ENCODE assay signal across 17 mouse cellular contexts in genomic region chr13:25178236-25179001, GRCm38 (mm10).
DNase-seq lines count a peak whose midpoint lies in the region; ATAC-seq and TF ChIP-seq lines count a peak whose summit lies in the region.
"Had no signal": no experiment of that assay in that cellular context is flagged by ENCODE, and none has a peak within 500 bp of the region (broad histone marks: within the 10 kb centered on the region; RNA-seq: fewer than 3 reads in every experiment).

No protein-coding gene starts in this region.

- no peaks in the 10 kb centered on the region for H3K27me3 ChIP-seq in heart, embryonic 13.5 days (replicated peaks)
- H3K27me3 ChIP-seq in heart, postnatal 0 days (ENCODE audit: control insufficient read depth, insufficient read depth, low read length) = no peaks in the 10 kb centered on the region
- H3K27me3 ChIP-seq: embryonic facial prominence, embryonic 12.5 days; forebrain, embryonic 15.5 days; hindbrain, embryonic 15.5 days had no signal

- TF ChIP-seq CTCF in heart, postnatal 0 days (IDR thresholded peaks at IDR 0.05; ENCODE audit: low read depth) = no peak

- no peak overlapping the region for H3K9ac ChIP-seq in heart, embryonic 13.5 days
- H3K9ac ChIP-seq in heart, postnatal 0 days (replicated peaks; ENCODE audit: low read depth, low read length) = no peak overlapping the region
- H3K9ac ChIP-seq: embryonic facial prominence, embryonic 12.5 days; forebrain, embryonic 15.5 days; hindbrain, embryonic 15.5 days had no signal

- no peak for TF ChIP-seq EP300 in heart, postnatal 0 days (IDR thresholded peaks at IDR 0.05; ENCODE audit: low read depth)

- ATAC-seq in heart, embryonic 13.5 days (ENCODE audit: extremely low read depth, insufficient number of reproducible peaks, low FRiP score, low TSS enrichment) = no peak
- peak; percentile 51 for ATAC-seq in heart, postnatal 0 days (ENCODE audit: insufficient read depth, low read depth)
- ATAC-seq: forebrain, embryonic 15.5 days had no signal

- WGBS in heart, embryonic 13.5 days = 56% methylated on average over 4 of the region's 4 CpGs
- 61% methylated on average over 4 of the region's 4 CpGs for WGBS in heart, postnatal 0 days

- peaks cover 16% of the 10 kb centered on the region for H3K4me1 ChIP-seq in heart, embryonic 13.5 days
- H3K4me1 ChIP-seq in heart, postnatal 0 days (ENCODE audit: control insufficient read depth, insufficient read depth) = peaks cover 11% of the 10 kb centered on the region; the same call in 1 of the 2 replicates
- H3K4me1 ChIP-seq: embryonic facial prominence, embryonic 12.5 days; forebrain, embryonic 15.5 days; hindbrain, embryonic 15.5 days had no signal

- intact Hi-C loops in heart, postnatal 14 days (cut with DNase I) = no loop called here
- intact Hi-C loops in heart, postnatal 36 days (cut with DNase I) = no loop called here
- intact Hi-C loops in heart, postnatal 10 days (cut with DNase I) = no loop called here

- DNase-seq in heart, adult 11 months = peak; percentile 58
- no peak for DNase-seq in heart, postnatal 14 days
- no peak for DNase-seq in heart, postnatal 36 days
- no peak for DNase-seq in heart, postnatal 0 days (ENCODE audit: low spot score)
- no peak for DNase-seq in heart, postnatal 10 days
- no peak for DNase-seq in layer of hippocampus, adult 18-20 months (ENCODE audit: low spot score in 2 of 2)
- DNase-seq: adrenal gland, postnatal 10 days; cerebellum, adult 11 months; cerebellum, adult 8-10 months; cerebellum, postnatal 14 days; gastrocnemius, postnatal 14 days; kidney, adult 11 months; kidney, adult 9 months had no signal

- no peaks in the 10 kb centered on the region for H3K9me3 ChIP-seq in heart, embryonic 13.5 days
- H3K9me3 ChIP-seq in heart, postnatal 0 days (replicated peaks; ENCODE audit: control insufficient read depth, low read length) = no peaks in the 10 kb centered on the region
- H3K9me3 ChIP-seq: embryonic facial prominence, embryonic 12.5 days; forebrain, embryonic 15.5 days; hindbrain, embryonic 15.5 days had no signal

- no peaks in the 10 kb centered on the region for H3K36me3 ChIP-seq in heart, embryonic 13.5 days
- no peaks in the 10 kb centered on the region for H3K36me3 ChIP-seq in heart, postnatal 0 days (replicated peaks; ENCODE audit: control insufficient read depth, insufficient read depth, low read length)
- H3K36me3 ChIP-seq: embryonic facial prominence, embryonic 12.5 days; forebrain, embryonic 15.5 days; hindbrain, embryonic 15.5 days had no signal

- H3K4me2 ChIP-seq in heart, embryonic 13.5 days = no peak overlapping the region
- no peak overlapping the region for H3K4me2 ChIP-seq in heart, postnatal 0 days (ENCODE audit: low read depth, low read length)
- H3K4me2 ChIP-seq: embryonic facial prominence, embryonic 12.5 days; forebrain, embryonic 15.5 days; hindbrain, embryonic 15.5 days had no signal

- H3K4me3 ChIP-seq in heart, embryonic 13.5 days = no peak overlapping the region
- H3K4me3 ChIP-seq in heart, postnatal 0 days (ENCODE audit: low read depth, low read length) = no peak overlapping the region
- H3K4me3 ChIP-seq: embryonic facial prominence, embryonic 12.5 days; forebrain, embryonic 15.5 days; hindbrain, embryonic 15.5 days had no signal

- H3K27ac ChIP-seq in heart, embryonic 13.5 days (replicated peaks) = peak overlapping the region; percentile 91
- H3K27ac ChIP-seq in heart, postnatal 0 days (ENCODE audit: low read depth) = peak overlapping the region; percentile 77
- H3K27ac ChIP-seq: embryonic facial prominence, embryonic 12.5 days; forebrain, embryonic 15.5 days; hindbrain, embryonic 15.5 days had no signal
